Comparison of ENCODE assay signal across 8 mouse cellular contexts in the genomic region with DNA sequence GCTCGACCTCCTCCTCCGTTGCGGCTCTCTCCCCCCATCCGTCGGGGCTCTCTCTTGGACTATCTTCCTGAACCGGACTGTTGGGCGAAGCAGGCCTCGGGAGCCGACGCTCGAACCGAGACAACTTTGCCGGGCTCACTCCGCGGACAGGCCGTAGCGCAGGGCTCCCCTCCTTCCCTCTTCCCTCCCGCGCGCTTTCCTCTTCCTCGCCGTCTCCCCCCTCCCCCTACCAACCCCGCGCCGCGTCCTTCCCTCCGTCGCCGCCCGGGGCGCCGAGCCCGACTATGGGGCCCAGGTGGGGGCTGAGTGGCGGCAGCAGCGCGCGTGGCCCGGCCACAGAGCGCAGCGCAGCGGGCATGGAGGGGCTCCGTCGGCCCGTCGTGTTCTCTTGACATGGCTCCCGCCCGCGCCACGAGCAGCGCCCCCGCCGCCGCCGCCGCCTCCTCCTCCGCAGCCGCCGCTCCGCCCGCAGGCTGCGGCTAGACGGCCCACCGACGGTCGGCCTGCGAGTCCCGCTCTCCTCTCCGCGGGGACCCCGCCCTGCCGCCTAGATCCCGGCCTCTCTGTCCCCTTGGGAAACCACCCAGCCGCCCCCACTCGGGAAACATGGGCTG. TPM values are rescaled to one million over a fixed set of nuclear protein-coding genes. Genes with fewer than 3 reads are reported as not detected.
A peak's percentile ranks its signal among the peaks of the same experiment; 100 is the strongest.
DNase-seq lines count a peak whose midpoint lies in the region; ATAC-seq and TF ChIP-seq lines count a peak whose summit lies in the region.

A gene (plus strand): TSS at position 350 of the 614 bp plus-strand sequence.

- H3K9me3 ChIP-seq in forebrain, embryonic 13.5 days (replicated peaks) = no peaks in the 10 kb centered on the region

- intact Hi-C loops in heart, postnatal 10 days (cut with DNase I) = loop anchor here (1.0 to 2.0 kb wide), 2 partner anchors 30 to 41 kb away; a partner anchor contains a TSS

- no peak for DNase-seq in kidney, adult 2 months
- no peak for DNase-seq in kidney, adult 9 months
- no peak for DNase-seq in heart, postnatal 10 days
- peak; percentile 36 to 49 for DNase-seq in layer of hippocampus, postnatal 36 days
- DNase-seq in lung, postnatal 14 days = peak; percentile 58
- DNase-seq in right cerebral cortex, postnatal 25 days = peak; percentile 56

- H3K27ac ChIP-seq in kidney, adult 2 months (ENCODE audit: insufficient read depth, low read depth, low read length) = peak within 1 kb of the TSS; percentile 98
- H3K27ac ChIP-seq in bone marrow macrophage, adult 2 months (ENCODE audit: insufficient read depth, low read depth, low read length) = peak within 1 kb of the TSS; percentile 100
- peak within 1 kb of the TSS; percentile 99 for H3K27ac ChIP-seq in forebrain, embryonic 13.5 days

- TF ChIP-seq POLR2A in kidney, adult 2 months (IDR thresholded peaks at IDR 0.05; ENCODE audit: low read depth, low read length) = no peak
- TF ChIP-seq POLR2A in bone marrow macrophage, adult 2 months (IDR thresholded peaks at IDR 0.05; ENCODE audit: borderline replicate concordance, low read depth, low read length) = no peak

- peak within 1 kb of the TSS; percentile 83 for H3K4me2 ChIP-seq in forebrain, embryonic 13.5 days

- peak; percentile 57 for ATAC-seq in forebrain, embryonic 13.5 days

- peak within 1 kb of the TSS; percentile 85 for H3K4me3 ChIP-seq in kidney, adult 2 months (ENCODE audit: insufficient read depth, low read depth, low read length)
- H3K4me3 ChIP-seq in bone marrow macrophage, adult 2 months (ENCODE audit: insufficient read depth, low read length) = peak within 1 kb of the TSS; percentile 89
- peak within 1 kb of the TSS; percentile 76 for H3K4me3 ChIP-seq in forebrain, embryonic 13.5 days

- peaks cover 13% of the 10 kb centered on the region; the same call in 1 of the 2 replicates for H3K4me1 ChIP-seq in kidney, adult 2 months (ENCODE audit: control insufficient read depth, insufficient read depth, low read length)
- peaks cover 12% of the 10 kb centered on the region for H3K4me1 ChIP-seq in bone marrow macrophage, adult 2 months (ENCODE audit: control insufficient read depth, insufficient read depth, low read length)
- peaks cover 33% of the 10 kb centered on the region for H3K4me1 ChIP-seq in forebrain, embryonic 13.5 days

- TF ChIP-seq CTCF in kidney, adult 2 months (conservative IDR thresholded peaks at IDR 0.05; ENCODE audit: insufficient read depth, insufficient read length, low read depth, low read length) = no peak
- no peak for TF ChIP-seq CTCF in bone marrow macrophage, adult 2 months (IDR thresholded peaks at IDR 0.05; ENCODE audit: low read depth, low read length)

- under 1% methylated on average over 74 of the region's 74 CpGs for WGBS in kidney, adult 2 months
- WGBS in forebrain, embryonic 13.5 days = 0% methylated on average over 43 of the region's 74 CpGs

- H3K36me3 ChIP-seq in kidney, adult 2 months (ENCODE audit: control insufficient read depth, insufficient read depth, low read length) = peaks cover 4% of the 10 kb centered on the region
- H3K36me3 ChIP-seq in forebrain, embryonic 13.5 days (ENCODE audit: poor library complexity, severe bottlenecking) = peaks cover 11% of the 10 kb centered on the region

- H3K27me3 ChIP-seq in kidney, adult 2 months (replicated peaks; ENCODE audit: control insufficient read depth, insufficient read depth, low read length) = no peaks in the 10 kb centered on the region
- H3K27me3 ChIP-seq in forebrain, embryonic 13.5 days = no peaks in the 10 kb centered on the region

- H3K9ac ChIP-seq in forebrain, embryonic 13.5 days = peak within 1 kb of the TSS; percentile 93

RNA-seq across cellular contexts. Expression of the gene that starts here (rescaled TPM):
- 35.3 and 42.4 TPM in 2 replicates for polyA plus RNA-seq in kidney, adult 2 months (2012; rRNA removed)
- 575 and 610 TPM in 2 replicates for polyA plus RNA-seq in bone marrow macrophage, adult 2 months (2012; ENCODE audit: insufficient read depth, insufficient read length, missing spikeins)
- 27.8 and 28.4 TPM in 2 replicates for polyA plus RNA-seq in forebrain, embryonic 13.5 days (2015; fragmentation: Nextera tagmentation; extraction: Ambion mirVana)
- total RNA-seq in heart, postnatal 10 days (2021) = 100 to 1,000 TPM; 178 to 179 TPM
- total RNA-seq in layer of hippocampus, postnatal 36 days (2021) = 100 to 1,000 TPM; 162 to 176 TPM

Comparison
In these comparisons a context has a peak if more than half of its experiments do, and no peak if none do; other contexts are left out.
1. RNA of the gene that starts here (polyA plus RNA-seq): 575 to 610 TPM in bone marrow macrophage, adult 2 months; 35.3 to 42.4 TPM in kidney, adult 2 months and 27.8 to 28.4 TPM in forebrain, embryonic 13.5 days; every median in the first group is over 10 times any median in the second.
2. DNase-seq: peak in layer of hippocampus, postnatal 36 days (2 of 2), lung, postnatal 14 days (single experiment) and right cerebral cortex, postnatal 25 days (single experiment); none in kidney, adult 2 months (single experiment), kidney, adult 9 months (single experiment) and heart, postnatal 10 days (0 of 2).
3. Peak in every context shown above with its lines, with median percentiles within 50 percentile points of each other: H3K27ac ChIP-seq and H3K4me3 ChIP-seq.